Mouse (Mus musculus) ES-E14 (cell line): ENCODE measurements around the gene Minar1.

ENCODE experiments used
- HCFC1 ChIP-seq: IDR thresholded peaks from 2 replicates; pipeline ENCODE4 v1.6.1; 2012; ENCODE audit warnings: low read length, inconsistent platforms, borderline replicate concordance; ENCODE audit not compliant: insufficient read depth
- MAFK ChIP-seq: IDR thresholded peaks from 2 replicates; pipeline ENCODE4 v1.6.1; 2014; ENCODE audit warnings: mild to moderate bottlenecking, low read depth, low read length, inconsistent platforms; ENCODE audit not compliant: insufficient read depth
- ZC3H11A ChIP-seq: IDR thresholded peaks from 2 replicates; pipeline ENCODE4 v1.6.1; 2012; ENCODE audit warnings: low read depth, mild to moderate bottlenecking, inconsistent platforms, low read length, borderline replicate concordance
- ZNF384 ChIP-seq: IDR thresholded peaks from 2 replicates; pipeline ENCODE4 v1.6.1; 2012; ENCODE audit warnings: low read depth, low read length, inconsistent platforms

DNA sequence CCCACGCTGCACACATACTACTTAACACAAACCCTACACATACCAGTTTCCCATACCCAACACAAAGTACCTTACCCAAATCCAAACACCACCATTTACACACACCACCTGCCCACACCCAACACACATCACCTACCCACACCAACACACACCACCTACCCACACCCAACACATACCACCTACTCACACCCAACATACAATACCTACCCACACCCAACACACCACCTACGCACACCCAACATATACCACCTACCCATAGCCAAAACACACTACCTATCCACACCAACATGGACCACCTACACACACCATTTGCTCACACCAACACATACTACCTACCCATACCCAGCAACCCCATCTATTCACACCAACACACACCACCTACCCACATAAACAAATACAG is 6.0 kb downstream of the Minar1 start:
- TF ChIP-seq HCFC1 = no peak
- no peak for TF ChIP-seq ZC3H11A
- no peak for TF ChIP-seq MAFK
- no peak for TF ChIP-seq ZNF384
